Mouse (Mus musculus) thymus, postnatal 4 days (tissue): ENCODE measurements at regions not wholly inside any gene's neighbourhood (a gene's known extent, or its start where the extent isn't known, plus 50 kb on each side); places are given as distances from the start of the nearest gene placed in this dataset.
A peak's percentile ranks its signal among the peaks of the same experiment; 100 is the strongest.

Experiments
- DNase-seq: peaks from one replicate; pipeline ENCODE4 v3.0.0; 2021

DNA sequence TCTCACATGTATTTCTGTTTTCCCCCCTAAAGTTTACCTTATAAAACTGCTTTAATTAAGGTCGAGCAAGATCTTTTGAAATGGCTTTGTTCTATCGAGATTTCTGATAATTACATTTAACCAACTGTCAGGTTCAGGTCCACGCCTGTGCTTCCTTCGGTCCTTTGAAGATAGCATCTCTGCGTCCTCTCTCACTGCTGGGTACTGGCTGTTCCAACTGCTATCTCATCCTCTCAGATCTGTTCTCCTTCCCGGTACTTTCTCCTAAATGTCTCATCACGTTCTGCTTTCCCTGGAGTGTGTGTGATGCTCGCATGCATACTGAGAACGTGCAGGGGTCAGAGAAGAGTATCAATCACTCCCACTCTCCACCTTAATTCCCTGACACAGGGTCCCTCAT lies 125.8 kb upstream of the A230072I06Rik start:
- DNase-seq = no peak

DNA sequence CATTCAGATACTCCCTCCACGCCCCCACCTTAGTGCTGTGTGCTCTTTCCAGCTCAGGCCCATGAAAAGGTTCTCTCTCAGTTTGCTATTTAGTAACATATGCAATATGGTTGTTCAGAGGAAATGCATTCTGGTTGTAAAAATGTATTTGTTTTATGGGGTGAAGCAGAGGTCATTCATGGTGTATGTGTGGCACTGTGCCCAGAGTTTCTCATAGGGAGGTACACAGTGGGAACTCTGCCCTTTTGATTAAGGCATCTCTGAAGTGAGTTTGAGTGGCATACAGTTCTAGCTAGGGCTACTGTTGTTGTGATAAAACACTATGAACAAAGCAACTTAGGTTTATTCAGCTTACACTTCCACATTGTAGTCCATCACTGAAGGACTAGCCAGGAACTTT lies 121.7 kb upstream of the A230072I06Rik start:
- no peak for DNase-seq

DNA sequence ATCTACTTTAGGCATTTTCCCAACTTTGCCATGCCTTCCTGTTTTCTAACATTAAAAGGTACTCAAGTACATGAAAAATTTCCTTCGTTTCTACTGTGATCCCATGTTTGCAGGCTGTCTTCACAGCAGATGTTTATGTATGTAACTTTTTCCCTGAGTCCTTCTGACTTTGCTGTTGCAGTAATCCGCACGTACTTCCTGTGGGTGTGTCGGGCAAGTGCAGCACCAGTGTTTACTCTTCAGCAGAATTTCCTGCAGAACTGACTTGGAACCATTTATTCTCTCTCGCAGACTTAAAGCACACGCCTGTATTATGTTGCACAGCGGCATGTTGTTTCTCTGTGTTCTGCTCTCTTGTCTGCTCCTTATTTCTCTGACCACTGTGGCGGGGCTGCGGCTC lies 120.4 kb upstream of the A230072I06Rik start:
- no peak for DNase-seq

DNA sequence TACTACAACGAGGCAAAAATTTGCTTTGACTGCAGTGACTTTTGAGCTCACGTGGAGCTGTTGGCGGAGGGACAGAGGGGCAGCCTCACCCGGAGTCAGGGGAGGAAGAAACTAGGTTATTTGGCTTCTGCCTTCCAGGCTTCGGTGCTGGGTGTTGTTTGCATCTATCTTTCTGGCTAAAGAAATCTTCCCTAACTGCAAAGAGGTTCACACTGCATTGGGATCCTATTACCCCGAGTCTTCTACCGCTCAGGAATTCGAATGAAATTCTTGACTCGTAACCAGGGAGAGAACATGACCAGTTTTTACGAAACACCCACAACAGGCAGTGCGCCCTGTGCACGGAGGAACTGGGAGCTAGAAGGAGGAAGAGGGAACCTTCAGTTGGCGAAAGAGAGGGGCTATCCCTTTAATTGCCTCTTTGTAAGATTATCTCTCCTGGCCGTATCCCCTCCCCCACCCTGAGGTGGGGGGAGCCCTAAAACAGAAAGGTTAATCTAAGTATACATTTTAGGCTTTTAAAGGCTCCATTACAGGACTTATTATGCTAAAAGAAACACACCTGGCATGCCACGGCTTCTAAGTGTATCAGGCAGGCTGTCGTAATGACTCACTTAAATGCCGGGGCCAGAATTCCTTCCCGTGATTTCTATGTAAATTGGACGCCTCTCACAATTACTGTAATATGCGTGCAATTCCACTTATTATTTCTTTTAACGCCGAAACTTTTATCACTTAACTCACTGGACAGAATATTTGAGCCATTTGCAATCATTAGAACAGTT lies 115.5 kb upstream of the A230072I06Rik start:
- no peak for DNase-seq

DNA sequence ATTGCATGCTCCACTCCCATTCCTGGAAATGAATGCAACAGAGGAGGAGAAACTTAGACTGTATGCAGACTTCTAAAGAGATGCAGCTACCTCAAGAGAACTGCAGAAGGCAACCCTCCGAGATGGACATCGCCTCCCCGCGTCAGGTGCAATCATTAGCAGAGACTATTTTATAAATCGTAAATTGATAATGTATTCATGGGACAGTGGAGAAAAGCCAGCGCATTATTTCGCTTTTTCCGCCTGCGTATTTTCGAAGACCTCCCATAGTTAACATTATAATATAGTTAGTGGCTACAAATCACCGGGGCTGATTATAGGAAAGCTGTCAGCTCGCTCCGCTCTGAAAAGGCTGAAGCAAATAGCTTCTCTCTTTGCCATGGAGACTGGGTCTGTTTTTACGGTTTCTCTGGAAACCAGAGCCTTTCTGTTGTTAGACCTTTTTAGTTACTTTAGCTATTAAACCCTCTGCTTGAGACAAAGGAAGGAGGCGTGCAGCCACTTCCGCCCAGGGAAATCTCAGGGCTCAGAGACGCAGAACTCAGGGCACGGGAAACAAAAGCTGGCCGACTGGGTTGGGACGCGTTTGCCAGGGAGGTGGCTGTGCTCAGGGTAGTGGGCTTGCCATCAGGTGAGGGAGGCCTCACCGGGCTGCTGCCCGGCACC lies 113.0 kb upstream of the A230072I06Rik start:
- DNase-seq = no peak

DNA sequence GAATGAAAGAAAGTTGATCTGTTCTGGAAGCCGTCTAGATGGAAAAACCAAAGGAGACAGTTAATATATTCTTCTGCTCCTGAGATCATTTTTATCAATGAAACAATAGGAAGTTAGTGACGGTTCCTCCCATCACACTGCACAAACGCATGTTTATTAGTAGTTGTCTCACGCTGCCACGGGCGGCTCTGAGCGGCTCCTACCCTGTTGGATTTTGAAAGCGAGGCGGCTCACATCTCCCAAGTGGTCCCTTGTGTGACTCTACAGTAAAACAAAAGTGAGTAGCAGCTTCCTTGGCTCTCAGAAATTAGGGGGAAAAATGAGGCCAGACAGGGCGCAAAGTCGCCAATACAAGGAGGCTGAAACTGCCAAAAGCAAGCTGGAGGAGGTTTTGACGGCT lies 106.8 kb upstream of the A230072I06Rik start:
- DNase-seq = no peak

DNA sequence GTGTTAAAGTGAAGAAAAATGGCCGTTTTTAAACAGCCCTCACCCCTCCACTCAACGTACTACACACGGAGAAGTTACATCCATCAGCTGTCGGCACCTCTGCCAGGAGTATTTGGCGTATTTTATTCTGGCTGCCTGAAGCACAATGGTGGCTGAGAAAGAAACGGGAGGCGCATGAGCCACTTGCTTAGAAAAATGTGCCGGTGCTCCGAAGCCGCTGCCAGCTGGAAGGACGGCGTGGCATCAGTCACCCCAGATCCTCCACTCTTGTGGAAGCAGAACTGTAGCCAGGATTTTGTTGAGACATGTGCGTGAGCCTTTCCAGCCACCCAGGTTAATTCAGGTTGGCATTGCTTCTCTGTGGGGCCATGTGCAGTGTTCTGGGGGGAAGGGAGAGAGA lies 103.1 kb upstream of the A230072I06Rik start:
- DNase-seq = no peak

DNA sequence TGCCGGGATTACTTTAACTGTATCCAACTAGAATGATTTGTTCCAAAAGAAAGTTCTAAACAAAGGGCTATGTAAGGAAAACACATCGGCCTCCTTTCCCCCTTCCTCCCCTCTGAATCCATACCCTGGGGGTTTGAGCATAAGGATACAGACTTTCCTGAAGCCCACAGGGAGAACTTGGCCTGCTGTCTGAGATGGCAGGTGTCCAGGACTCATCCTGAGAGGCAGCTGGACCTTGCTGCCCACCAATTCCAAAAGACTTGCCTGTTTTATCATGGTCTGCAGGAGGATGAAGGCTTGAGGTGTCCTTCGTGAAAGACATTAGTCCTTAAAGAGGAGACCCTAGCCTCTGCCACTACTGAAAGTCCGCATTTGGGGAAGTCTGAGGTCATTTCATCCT lies 94.0 kb upstream of the A230072I06Rik start:
- no peak for DNase-seq

DNA sequence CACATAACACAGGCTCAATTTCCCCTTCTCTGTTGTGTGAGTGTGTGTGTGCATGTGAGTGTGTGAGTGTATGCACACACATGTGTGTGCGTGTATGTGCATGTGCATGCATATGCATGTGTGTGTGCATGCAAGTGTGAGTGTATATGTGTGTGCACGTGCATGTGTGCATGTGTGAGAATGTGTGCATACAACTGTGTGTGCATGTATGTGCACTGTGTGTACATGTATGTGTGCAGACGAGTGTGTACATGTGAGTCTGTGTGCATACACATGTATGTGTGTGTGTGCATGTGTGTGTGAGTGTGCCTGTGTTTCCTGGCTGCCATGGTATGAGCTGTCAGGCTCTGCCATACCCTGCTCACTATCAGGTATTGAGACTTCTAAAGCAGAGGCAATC lies 91.3 kb upstream of the A230072I06Rik start:
- DNase-seq = no peak

DNA sequence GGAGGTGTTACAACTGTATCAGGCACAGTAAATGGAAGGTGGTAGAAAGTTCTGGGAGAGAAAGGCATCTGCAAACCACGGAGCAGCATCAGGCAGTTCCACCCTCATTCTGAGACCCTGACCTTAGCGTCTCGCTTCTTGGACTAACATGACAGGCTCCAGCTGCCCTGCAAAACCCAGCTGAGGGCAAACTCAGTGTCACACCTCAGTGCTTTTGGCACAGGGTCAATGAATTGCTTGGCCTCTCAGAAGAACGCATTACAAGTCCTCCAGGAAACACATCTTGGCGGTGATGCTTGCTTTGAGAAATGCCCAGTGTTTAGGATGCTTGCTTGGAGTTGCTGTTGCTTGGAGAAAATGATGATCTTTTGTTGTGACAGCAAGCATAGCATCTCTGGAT lies 90.2 kb upstream of the A230072I06Rik start:
- no peak for DNase-seq

DNA sequence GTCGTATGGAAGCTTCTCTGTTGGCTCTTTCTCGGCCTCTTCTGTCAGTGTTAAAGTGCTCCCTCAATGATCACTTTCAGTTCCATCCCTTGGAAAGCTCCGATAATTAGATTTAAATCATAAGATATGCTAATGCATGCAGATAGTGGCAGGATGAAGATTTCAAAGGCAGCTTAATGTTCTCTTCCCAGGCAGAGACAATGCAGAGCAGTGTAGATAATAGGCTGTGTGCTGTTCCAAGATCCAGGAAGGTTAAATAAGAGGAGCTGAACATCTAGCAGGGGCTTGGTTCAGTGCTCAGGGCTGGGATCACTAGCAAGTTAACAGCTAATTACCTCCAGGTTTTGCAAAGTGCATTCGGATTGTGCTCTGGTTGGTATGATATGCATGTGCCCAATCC lies 89.7 kb upstream of the A230072I06Rik start:
- DNase-seq = no peak

DNA sequence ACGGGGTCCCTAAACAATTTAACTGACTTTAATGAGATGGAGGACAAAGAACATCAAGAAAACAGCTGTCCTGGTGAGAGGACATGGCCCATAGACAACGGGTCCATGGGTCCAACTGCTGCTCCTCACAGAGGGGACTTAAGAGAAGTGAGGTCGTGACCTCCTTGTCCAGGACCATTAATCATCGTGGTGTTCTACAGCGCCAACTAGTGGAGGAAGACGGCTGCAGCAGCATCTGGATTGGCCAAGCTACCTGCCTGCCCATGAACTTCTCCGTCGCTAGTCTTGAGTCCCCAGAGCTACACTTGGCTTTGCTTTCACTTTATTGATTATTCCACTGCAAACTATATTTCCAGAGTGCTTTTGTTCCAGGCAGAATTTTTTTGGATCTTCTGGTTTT lies 86.6 kb upstream of the A230072I06Rik start:
- DNase-seq = peak; percentile 34

DNA sequence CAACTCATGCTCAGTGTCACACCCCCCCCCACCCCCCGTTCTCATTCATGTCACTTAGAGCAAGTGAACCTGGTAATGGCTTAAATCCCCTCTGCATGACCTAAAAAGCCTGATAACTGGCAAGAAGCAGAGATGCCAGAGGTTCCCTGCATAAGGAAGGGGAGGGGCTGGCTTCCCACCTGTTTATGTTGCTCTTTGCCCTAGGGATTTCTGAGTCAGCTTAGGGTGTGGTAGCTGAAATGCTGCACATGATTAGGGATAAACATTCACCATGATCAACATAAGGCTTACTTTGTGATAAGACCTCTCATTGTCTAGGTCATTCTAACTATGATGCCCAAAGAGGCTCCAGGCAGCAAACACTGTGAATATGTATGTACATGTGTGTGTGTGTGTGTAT lies 72.7 kb upstream of the A230072I06Rik start:
- DNase-seq = no peak

DNA sequence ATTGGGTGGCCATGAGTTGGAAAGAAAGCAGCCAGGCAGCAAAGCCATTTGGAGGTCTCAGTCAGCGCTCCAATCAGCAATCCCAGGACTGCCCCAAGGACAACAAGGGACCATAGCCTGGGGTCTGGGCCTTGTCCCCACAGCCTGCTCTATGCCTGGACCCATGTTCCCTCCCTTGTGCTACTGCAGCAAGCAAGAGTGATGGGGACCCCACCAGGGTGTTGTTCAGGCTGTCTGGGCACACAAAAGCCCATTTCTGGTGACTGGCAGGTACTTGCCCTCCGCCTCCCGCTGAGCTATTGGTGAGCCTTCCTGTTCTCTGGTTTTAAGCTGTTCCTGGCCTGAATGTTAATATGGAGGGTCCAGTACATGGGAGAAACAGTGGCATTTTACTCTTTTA lies 71.2 kb upstream of the A230072I06Rik start:
- no peak for DNase-seq

DNA sequence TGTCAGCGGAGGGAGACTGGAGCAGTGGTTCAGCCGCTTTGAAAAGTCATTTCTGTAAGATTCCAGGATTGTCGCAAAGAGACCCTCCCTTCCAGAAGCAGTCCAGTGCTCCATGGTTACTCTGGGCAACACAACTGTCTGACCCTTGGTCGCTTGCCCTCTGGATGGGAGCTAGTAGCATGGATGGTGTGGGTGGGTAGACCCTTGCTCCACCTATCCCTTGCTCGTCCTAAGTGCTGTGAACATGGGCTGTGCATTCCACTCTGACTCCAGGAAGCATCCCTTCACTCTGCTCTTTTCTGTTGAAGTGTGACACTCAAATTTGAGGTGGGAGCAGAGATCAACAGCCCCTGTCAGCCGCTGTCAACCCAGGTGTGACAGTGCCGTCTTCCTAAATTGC lies 64.8 kb upstream of the A230072I06Rik start:
- no peak for DNase-seq

DNA sequence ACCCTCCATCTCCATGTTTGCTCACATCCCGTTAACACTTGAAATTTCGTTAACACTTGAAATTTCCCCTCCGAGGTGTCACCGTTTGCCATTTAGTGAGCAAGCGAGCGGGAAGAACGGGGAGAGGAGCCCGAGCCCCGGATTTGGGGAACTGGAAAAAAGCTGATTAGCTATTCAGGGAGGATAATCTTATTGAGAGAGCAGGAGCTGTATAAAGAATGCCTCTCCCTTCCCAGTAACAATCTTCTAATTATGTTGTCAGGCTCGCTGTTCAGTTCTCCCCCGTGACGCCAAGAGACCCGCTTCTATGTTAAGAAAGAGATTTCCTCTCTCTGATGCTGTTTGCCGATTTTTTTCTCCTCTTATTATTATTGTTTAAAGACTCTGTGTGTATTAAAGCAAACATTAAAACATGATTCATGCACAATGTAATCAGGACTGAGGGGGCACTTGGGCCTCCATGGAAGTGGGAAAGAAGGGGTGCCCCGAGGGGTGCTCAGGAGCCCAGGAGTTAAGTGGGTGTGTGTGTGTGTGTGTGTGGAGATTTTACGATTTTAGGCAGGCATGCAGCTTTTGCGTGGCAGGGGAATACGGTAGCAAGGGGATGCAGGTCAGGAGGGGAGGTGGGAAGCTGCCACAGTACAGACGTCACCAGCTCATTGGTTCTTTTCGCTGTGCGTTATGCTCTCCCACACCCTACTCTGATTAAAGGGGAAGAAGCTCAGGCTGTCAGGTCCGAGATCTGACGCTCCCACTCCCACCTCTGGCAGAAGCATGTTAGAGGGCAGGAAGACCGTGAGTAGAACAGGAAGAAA lies 64.2 kb upstream of the A230072I06Rik start:
- no peak for DNase-seq

DNA sequence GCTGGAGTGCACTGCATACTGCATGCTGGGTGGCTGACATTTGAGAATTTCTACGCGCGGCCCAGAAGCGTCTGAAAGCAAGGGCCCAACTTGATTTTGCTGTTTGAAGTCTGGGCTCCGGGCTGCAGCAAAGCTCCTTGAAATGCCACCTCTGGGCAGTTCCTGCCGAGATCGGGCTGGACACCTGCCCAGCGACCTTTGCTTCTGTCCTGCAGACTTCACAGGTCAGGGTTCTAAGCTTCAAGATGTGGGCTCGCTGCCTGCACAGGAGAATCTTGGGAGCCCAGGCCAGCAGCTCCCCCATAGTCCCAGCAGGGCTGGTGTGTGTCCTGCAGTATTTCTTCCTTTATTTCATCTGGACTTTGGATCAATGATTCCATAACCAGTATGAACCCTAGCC lies 57.1 kb upstream of the A230072I06Rik start:
- no peak for DNase-seq

DNA sequence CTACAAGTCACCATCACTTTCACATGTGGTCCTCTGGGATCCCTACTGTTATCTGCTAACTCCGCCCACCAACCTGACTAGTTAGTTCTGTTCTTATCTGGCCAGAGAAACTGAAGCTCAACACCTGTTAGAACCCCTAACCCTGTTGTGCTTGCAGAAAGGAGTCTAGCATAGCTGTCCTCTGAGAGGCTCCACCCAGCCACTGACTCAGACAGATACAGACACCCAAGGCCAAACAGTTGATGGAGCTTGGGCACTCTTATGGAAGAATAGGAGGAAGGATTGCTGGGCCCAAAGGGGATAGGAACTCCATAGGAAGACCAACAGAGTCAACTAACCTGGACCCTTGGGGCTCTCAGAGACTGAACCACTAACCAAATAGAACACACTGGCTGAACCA lies 55.2 kb upstream of the A230072I06Rik start:
- no peak for DNase-seq
